Mouse (Mus musculus): Measurements from ENCODE around the gene Gm10134. TPM values are rescaled to one million over a fixed set of nuclear protein-coding genes. Genes with fewer than 3 reads are reported as not detected.

Gm10134 gene
- polyA plus RNA-seq, 1 experiment from 2014 or later, result not detected

GRCm38 (mm10) chr2:28512798-28513401 lies 7.0 kb downstream of the Gm10134 start, which contains the start of gene Ralgds:
Ralgds (plus strand) TSS chr2:28513125.
- no peaks in the 10 kb centered on the region for H3K27me3 ChIP-seq (ENCODE audit: control insufficient read depth, insufficient read depth, low read length)
- peak within 1 kb of the TSS; percentile 76 for H3K4me3 ChIP-seq (ENCODE audit: low read depth, low read length)
- DNase-seq (ENCODE audit: low spot score) (peak; percentile 79), ATAC-seq (replicated peaks; ENCODE audit: insufficient number of reproducible peaks, low FRiP score, low TSS enrichment, low read depth) (peak; percentile 49)
- peak within 1 kb of the TSS; percentile 92 for H3K9ac ChIP-seq (replicated peaks; ENCODE audit: low read length)
- H3K27ac ChIP-seq (replicated peaks; ENCODE audit: low read depth, low read length), result peak within 1 kb of the TSS; percentile 47
- H3K4me1 ChIP-seq (ENCODE audit: control insufficient read depth, insufficient read depth, low read length), result 0 out of 2 replicates have a peak, but pooled peaks cover 2% of the 10 kb centered on the region
- H3K4me2 ChIP-seq (ENCODE audit: low read depth, low read length), result peak within 1 kb of the TSS; percentile 96
- H3K36me3 ChIP-seq (replicated peaks; ENCODE audit: control insufficient read depth, insufficient read depth, low read depth, low read length), result no peaks in the 10 kb centered on the region
- 0% methylated on average over 38 of the region's 71 CpGs for WGBS
- no peaks in the 10 kb centered on the region for H3K9me3 ChIP-seq (replicated peaks; ENCODE audit: control insufficient read depth, low read length)

GRCm38 (mm10) chr2:28513431-28514370 lies 7.8 kb downstream of the Gm10134 start:
- Histone ChIP-seq H3K4me2 (ENCODE audit: low read depth, low read length) (peak overlapping the region; percentile 96), H3K4me3 (ENCODE audit: low read depth, low read length) (peak overlapping the region; percentile 76), H3K4me1 (ENCODE audit: control insufficient read depth, insufficient read depth, low read length) (0 out of 2 replicates have a peak, but pooled peaks cover 2% of the 10 kb centered on the region), H3K9me3 (replicated peaks; ENCODE audit: control insufficient read depth, low read length) (no peaks in the 10 kb centered on the region), H3K27ac (replicated peaks; ENCODE audit: low read depth, low read length) (peak overlapping the region; percentile 47), H3K36me3 (replicated peaks; ENCODE audit: control insufficient read depth, insufficient read depth, low read depth, low read length) (no peaks in the 10 kb centered on the region), H3K27me3 (ENCODE audit: control insufficient read depth, insufficient read depth, low read length) (no peaks in the 10 kb centered on the region), H3K9ac (replicated peaks; ENCODE audit: low read length) (peak overlapping the region; percentile 92)
- ATAC-seq (replicated peaks; ENCODE audit: insufficient number of reproducible peaks, low FRiP score, low TSS enrichment, low read depth), result peak; percentile 27
- peak; percentile 48 for DNase-seq (ENCODE audit: low spot score)
- WGBS, result 6% methylated on average over 47 of the region's 47 CpGs

DNA sequence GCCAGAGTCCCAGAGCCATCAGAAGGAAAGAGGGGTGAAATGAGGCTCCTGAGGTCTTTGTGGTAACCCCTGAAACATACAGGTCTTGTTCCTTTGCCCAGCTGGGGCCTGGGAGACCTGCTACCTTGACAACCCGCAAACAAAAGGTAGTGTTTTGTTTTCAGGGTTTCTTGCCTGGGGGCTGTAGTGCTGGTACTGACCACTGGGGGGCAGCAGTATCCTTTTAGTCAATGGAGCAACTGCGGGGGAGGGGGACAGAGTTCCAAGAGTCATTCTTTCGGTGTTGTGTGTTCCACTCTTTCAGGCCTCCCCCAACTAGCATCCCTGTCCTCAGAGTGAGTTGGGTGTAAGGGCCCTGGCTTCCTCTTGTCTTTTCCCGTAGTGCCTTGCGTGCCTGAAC lies 8.6 kb downstream of the Gm10134 start:
- H3K4me2 ChIP-seq (ENCODE audit: low read depth, low read length), result peak overlapping the region; percentile 96
- H3K4me3 ChIP-seq (ENCODE audit: low read depth, low read length), result peak overlapping the region; percentile 76; the same call in 1 of the 2 replicates
- H3K27me3 ChIP-seq (ENCODE audit: control insufficient read depth, insufficient read depth, low read length), result no peaks in the 10 kb centered on the region
- 13% methylated on average over 5 of the region's 5 CpGs for WGBS
- DNase-seq (ENCODE audit: low spot score), result peak; percentile 90
- H3K36me3 ChIP-seq (replicated peaks; ENCODE audit: control insufficient read depth, insufficient read depth, low read depth, low read length), result no peaks in the 10 kb centered on the region
- 0 out of 2 replicates have a peak, but pooled peaks cover 2% of the 10 kb centered on the region for H3K4me1 ChIP-seq (ENCODE audit: control insufficient read depth, insufficient read depth, low read length)
- no peaks in the 10 kb centered on the region for H3K9me3 ChIP-seq (replicated peaks; ENCODE audit: control insufficient read depth, low read length)
- no peak overlapping the region; the same call in 1 of the 2 replicates for H3K9ac ChIP-seq (replicated peaks; ENCODE audit: low read length)
- no peak for ATAC-seq (replicated peaks; ENCODE audit: insufficient number of reproducible peaks, low FRiP score, low TSS enrichment, low read depth)
- H3K27ac ChIP-seq (replicated peaks; ENCODE audit: low read depth, low read length), result no peak overlapping the region

- ATAC-seq (replicated peaks; ENCODE audit: insufficient number of reproducible peaks, low FRiP score, low TSS enrichment, low read depth) (no peak), DNase-seq (ENCODE audit: low spot score) (peak; percentile 81)
- Histone ChIP-seq H3K36me3 (replicated peaks; ENCODE audit: control insufficient read depth, insufficient read depth, low read depth, low read length) (no peaks in the 10 kb centered on the region), H3K9ac (replicated peaks; ENCODE audit: low read length) (no peak overlapping the region), H3K4me2 (ENCODE audit: low read depth, low read length) (no peak overlapping the region), H3K9me3 (replicated peaks; ENCODE audit: control insufficient read depth, low read length) (no peaks in the 10 kb centered on the region), H3K27me3 (ENCODE audit: control insufficient read depth, insufficient read depth, low read length) (no peaks in the 10 kb centered on the region), H3K4me1 (ENCODE audit: control insufficient read depth, insufficient read depth, low read length) (0 out of 2 replicates have a peak, but pooled peaks cover 2% of the 10 kb centered on the region), H3K4me3 (ENCODE audit: low read depth, low read length) (no peak overlapping the region), H3K27ac (replicated peaks; ENCODE audit: low read depth, low read length) (no peak overlapping the region)
- 32% methylated on average over 5 of the region's 5 CpGs for WGBS
These were observed 11.5 kb downstream of the Gm10134 start for GRCm38 (mm10) chr2:28517206-28517909.

DNA sequence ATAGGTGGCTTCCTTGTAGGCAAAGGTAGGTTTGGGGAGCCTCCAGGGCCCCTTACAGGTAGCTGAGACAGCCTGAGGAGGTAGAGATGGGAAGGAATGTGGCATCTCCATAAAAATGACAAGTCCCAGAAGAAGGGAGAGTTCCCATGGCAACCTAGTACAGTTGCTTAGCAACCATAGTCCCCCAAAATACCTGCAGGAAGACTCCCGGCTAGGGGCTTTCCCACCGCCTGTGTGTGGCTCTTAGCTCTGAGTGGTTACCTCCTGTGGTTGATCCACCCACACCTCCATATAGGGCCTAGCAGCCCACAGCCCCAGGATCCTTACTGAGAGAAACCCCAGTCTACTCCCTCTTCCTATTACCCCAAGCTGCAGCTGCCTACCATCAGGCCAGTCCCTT lies 12.3 kb downstream of the Gm10134 start:
- no peak for ATAC-seq (replicated peaks; ENCODE audit: insufficient number of reproducible peaks, low FRiP score, low TSS enrichment, low read depth)
- WGBS, result 45% methylated on average over 2 of the region's 2 CpGs
- no peaks in the 10 kb centered on the region for H3K27me3 ChIP-seq (ENCODE audit: control insufficient read depth, insufficient read depth, low read length)

GRCm38 (mm10) chr2:28520581-28520980 lies 14.7 kb downstream of the Gm10134 start:
- Histone ChIP-seq H3K9ac (replicated peaks; ENCODE audit: low read length) (no peak overlapping the region), H3K4me2 (ENCODE audit: low read depth, low read length) (no peak overlapping the region), H3K27me3 (ENCODE audit: control insufficient read depth, insufficient read depth, low read length) (no peaks in the 10 kb centered on the region), H3K4me1 (ENCODE audit: control insufficient read depth, insufficient read depth, low read length) (peaks cover 4% of the 10 kb centered on the region; the same call in 1 of the 2 replicates), H3K36me3 (replicated peaks; ENCODE audit: control insufficient read depth, insufficient read depth, low read depth, low read length) (no peaks in the 10 kb centered on the region), H3K9me3 (replicated peaks; ENCODE audit: control insufficient read depth, low read length) (no peaks in the 10 kb centered on the region), H3K4me3 (ENCODE audit: low read depth, low read length) (no peak overlapping the region), H3K27ac (replicated peaks; ENCODE audit: low read depth, low read length) (no peak overlapping the region)
- 67% methylated on average over 5 of the region's 5 CpGs for WGBS
- DNase-seq (ENCODE audit: low spot score) (no peak), ATAC-seq (replicated peaks; ENCODE audit: insufficient number of reproducible peaks, low FRiP score, low TSS enrichment, low read depth) (no peak)

More for the DNA sequence above, 12.3 kb downstream of the Gm10134 start:
- Histone ChIP-seq H3K4me3 (ENCODE audit: low read depth, low read length) (no peak overlapping the region), H3K9me3 (replicated peaks; ENCODE audit: control insufficient read depth, low read length) (no peaks in the 10 kb centered on the region), H3K36me3 (replicated peaks; ENCODE audit: control insufficient read depth, insufficient read depth, low read depth, low read length) (no peaks in the 10 kb centered on the region), H3K4me1 (ENCODE audit: control insufficient read depth, insufficient read depth, low read length) (0 out of 2 replicates have a peak, but pooled peaks cover 2% of the 10 kb centered on the region), H3K9ac (replicated peaks; ENCODE audit: low read length) (no peak overlapping the region), H3K4me2 (ENCODE audit: low read depth, low read length) (no peak overlapping the region), H3K27ac (replicated peaks; ENCODE audit: low read depth, low read length) (no peak overlapping the region)
- DNase-seq (ENCODE audit: low spot score), result peak; percentile 23

DNA sequence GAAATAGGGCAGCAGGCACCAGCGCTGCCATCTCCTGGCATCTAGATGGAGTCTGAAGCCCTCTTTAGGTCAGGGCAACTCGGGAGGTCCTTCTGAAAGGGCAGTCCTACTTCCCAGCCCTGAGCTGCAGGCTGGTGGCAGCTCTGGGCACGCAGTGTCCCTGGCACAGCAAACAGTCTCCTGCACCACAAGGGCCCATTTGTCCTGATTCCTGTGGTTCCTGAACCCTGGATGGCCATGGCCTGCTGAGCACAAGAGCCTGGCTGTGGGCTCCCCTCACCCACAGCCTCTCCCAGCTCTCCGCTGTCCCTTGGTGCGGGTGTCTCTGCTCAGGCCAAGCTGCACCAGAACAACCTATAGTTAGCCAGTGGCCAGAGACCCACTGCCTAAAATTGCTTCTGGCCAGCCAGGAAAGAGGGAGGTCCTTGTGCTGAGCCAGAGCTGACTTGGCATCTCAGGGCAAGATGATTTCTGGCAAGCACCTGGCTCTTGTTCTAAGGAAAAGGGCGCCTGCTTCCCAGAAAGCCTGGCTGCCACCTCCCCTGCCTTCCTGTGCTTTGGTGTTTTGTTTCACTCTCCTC lies 15.8 kb downstream of the Gm10134 start:
- DNase-seq (ENCODE audit: low spot score) (no peak), ATAC-seq (replicated peaks; ENCODE audit: insufficient number of reproducible peaks, low FRiP score, low TSS enrichment, low read depth) (no peak)
- Histone ChIP-seq H3K4me2 (ENCODE audit: low read depth, low read length) (no peak overlapping the region), H3K27ac (replicated peaks; ENCODE audit: low read depth, low read length) (no peak overlapping the region), H3K4me3 (ENCODE audit: low read depth, low read length) (no peak overlapping the region), H3K27me3 (ENCODE audit: control insufficient read depth, insufficient read depth, low read length) (no peaks in the 10 kb centered on the region), H3K36me3 (replicated peaks; ENCODE audit: control insufficient read depth, insufficient read depth, low read depth, low read length) (no peaks in the 10 kb centered on the region), H3K9ac (replicated peaks; ENCODE audit: low read length) (no peak overlapping the region), H3K4me1 (ENCODE audit: control insufficient read depth, insufficient read depth, low read length) (peaks cover 8% of the 10 kb centered on the region; the same call in 1 of the 2 replicates), H3K9me3 (replicated peaks; ENCODE audit: control insufficient read depth, low read length) (no peaks in the 10 kb centered on the region)
- WGBS, result 85% methylated on average over 6 of the region's 6 CpGs
